Mouse (Mus musculus): ENCODE data around the gene Cdsn. TPM values are rescaled to one million over a fixed set of nuclear protein-coding genes. Genes with fewer than 3 reads are reported as not detected.

Gene Cdsn
- polyA plus RNA-seq, 1 experiment from 2014 or later = 0.40 TPM

DNA sequence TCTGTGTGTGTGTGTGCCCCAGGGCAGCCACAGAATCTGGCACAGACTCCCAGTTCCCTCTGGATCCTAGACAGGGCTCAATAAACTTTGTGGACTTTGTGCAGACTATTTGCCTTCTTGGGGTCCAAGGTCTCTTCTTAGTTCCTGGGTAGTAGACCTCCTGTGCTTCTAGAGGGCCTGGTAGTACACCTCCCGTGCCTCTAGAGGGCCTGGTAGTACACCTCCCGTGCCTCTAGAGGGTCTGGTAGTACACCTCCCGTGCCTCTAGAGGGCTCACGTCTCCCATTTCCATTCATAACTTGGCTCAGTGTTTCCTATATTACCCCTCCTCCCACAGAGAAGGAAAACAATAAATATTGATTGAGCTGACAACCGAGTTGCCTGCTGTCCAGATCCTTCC is 4.9 kb downstream of the Cdsn start:
- Histone ChIP-seq H3K4me2 (replicated peaks; ENCODE audit: low read depth) (peak overlapping the region; percentile 41; the same call in 1 of the 2 replicates), H3K27me3 (replicated peaks; ENCODE audit: control insufficient read depth, insufficient read depth, low read length) (no peaks in the 10 kb centered on the region), H3K9ac (ENCODE audit: low read depth, low read length) (no peak overlapping the region), H3K9me3 (ENCODE audit: control insufficient read depth) (no peaks in the 10 kb centered on the region), H3K4me3 (ENCODE audit: low read depth, low read length) (no peak overlapping the region), H3K27ac (ENCODE audit: low read depth, low read length) (peak overlapping the region; percentile 50; the same call in 1 of the 2 replicates), H3K36me3 (ENCODE audit: control insufficient read depth, insufficient read depth) (no peaks in the 10 kb centered on the region), H3K4me1 (replicated peaks; ENCODE audit: control insufficient read depth, insufficient read depth, low read length) (no peaks in the 10 kb centered on the region)
- WGBS = 12% methylated on average over 5 of the region's 5 CpGs
- ATAC-seq = peak; percentile 96
- peak; percentile 97 for TF ChIP-seq CTCF (IDR thresholded peaks at IDR 0.05; ENCODE audit: low read depth)

DNA sequence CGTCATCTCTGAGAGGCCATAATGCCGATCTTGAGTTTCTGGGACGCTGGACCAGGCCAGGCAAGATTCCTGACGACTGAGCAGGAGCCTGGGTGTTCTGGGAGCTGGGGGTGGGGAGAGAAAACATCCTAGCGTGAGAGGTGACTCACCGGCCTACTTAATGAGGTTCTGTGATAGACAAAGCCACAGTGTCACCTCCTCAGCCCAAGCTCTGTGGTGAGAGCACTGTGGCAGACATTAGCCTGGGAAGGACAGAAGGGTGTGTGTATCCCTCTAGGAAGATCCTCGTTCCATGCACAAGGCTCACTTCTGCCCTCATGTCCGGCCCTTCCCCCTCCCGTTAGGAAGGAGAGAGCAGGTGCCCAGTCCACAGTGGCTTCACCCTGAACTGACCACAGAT is 5.4 kb downstream of the Cdsn start:
- Histone ChIP-seq H3K9ac (ENCODE audit: low read depth, low read length) (no peak overlapping the region), H3K4me3 (ENCODE audit: low read depth, low read length) (no peak overlapping the region), H3K9me3 (ENCODE audit: control insufficient read depth) (no peaks in the 10 kb centered on the region), H3K36me3 (ENCODE audit: control insufficient read depth, insufficient read depth) (no peaks in the 10 kb centered on the region), H3K4me1 (replicated peaks; ENCODE audit: control insufficient read depth, insufficient read depth, low read length) (no peaks in the 10 kb centered on the region), H3K4me2 (replicated peaks; ENCODE audit: low read depth) (peak overlapping the region; percentile 41; the same call in 1 of the 2 replicates), H3K27me3 (replicated peaks; ENCODE audit: control insufficient read depth, insufficient read depth, low read length) (no peaks in the 10 kb centered on the region), H3K27ac (ENCODE audit: low read depth, low read length) (peak overlapping the region; percentile 50; the same call in 1 of the 2 replicates)
- TF ChIP-seq CTCF (IDR thresholded peaks at IDR 0.05; ENCODE audit: low read depth) = no peak
- 45% methylated on average over 9 of the region's 9 CpGs for WGBS
- ATAC-seq = peak; percentile 36

DNA sequence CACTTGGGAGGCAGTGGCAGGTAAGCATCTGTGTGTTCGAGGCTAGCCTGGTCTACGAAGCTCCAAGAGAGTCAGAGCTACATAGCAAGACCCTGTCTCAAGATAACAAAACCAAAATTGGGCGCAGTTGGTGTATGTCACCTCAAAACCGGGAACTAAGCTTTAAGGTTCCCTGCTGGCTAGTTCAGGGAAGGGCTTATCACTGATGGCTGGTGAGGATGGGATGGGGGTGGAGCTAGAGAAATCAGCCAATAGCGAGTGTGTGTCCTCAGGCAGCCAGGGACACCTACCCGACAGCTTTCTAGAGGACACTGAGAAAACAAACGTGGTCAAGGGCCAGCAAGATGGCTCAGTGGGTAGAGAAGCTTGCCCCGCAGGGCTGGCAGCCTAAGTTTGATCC is 6.3 kb downstream of the Cdsn start:
- WGBS = 55% methylated on average over 8 of the region's 8 CpGs
- no peaks in the 10 kb centered on the region for H3K27me3 ChIP-seq (replicated peaks; ENCODE audit: control insufficient read depth, insufficient read depth, low read length)
- no peak overlapping the region for H3K4me3 ChIP-seq (ENCODE audit: low read depth, low read length)
- H3K4me2 ChIP-seq (replicated peaks; ENCODE audit: low read depth) = no peak overlapping the region
- no peak for TF ChIP-seq CTCF (IDR thresholded peaks at IDR 0.05; ENCODE audit: low read depth)
- ATAC-seq = no peak
- no peaks in the 10 kb centered on the region for H3K9me3 ChIP-seq (ENCODE audit: control insufficient read depth)
- H3K36me3 ChIP-seq (ENCODE audit: control insufficient read depth, insufficient read depth) = no peaks in the 10 kb centered on the region
- no peaks in the 10 kb centered on the region for H3K4me1 ChIP-seq (replicated peaks; ENCODE audit: control insufficient read depth, insufficient read depth, low read length)
- no peak overlapping the region for H3K9ac ChIP-seq (ENCODE audit: low read depth, low read length)
- H3K27ac ChIP-seq (ENCODE audit: low read depth, low read length) = no peak overlapping the region

DNA sequence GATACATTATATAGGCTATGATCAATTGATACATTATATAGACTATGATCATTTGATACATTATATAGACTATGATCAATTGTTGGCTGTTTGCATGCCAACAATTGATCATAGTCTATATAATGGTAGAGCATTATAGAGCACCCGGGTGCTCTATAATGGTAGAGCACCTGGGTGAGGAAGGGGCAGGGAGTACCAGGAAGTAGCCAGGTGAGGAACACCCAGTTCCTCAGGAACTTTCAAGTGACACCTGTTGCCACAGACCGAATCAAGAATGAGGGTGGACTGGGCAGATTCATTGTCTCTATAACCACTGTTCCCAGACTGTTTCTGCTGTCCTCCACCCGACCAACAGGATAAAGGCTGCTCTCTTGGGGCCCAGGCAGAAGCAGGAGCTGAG is 15.2 kb downstream of the Cdsn start, which contains the start of gene 2300002M23Rik:
Gene 2300002M23Rik, plus strand, starts transcription at position 301 of the 400 bp plus-strand sequence.
- H3K4me2 ChIP-seq (replicated peaks; ENCODE audit: low read depth) = no peak within 1 kb of the TSS
- no peak for TF ChIP-seq CTCF (IDR thresholded peaks at IDR 0.05; ENCODE audit: low read depth)
- no peaks in the 10 kb centered on the region for H3K36me3 ChIP-seq (ENCODE audit: control insufficient read depth, insufficient read depth)
- no peak within 1 kb of the TSS for H3K27ac ChIP-seq (ENCODE audit: low read depth, low read length)
- 49% methylated on average over 3 of the region's 3 CpGs for WGBS
- H3K4me1 ChIP-seq (replicated peaks; ENCODE audit: control insufficient read depth, insufficient read depth, low read length) = 0 out of 2 replicates have a peak, but pooled peaks cover 3% of the 10 kb centered on the region
- no peak for ATAC-seq
- no peak within 1 kb of the TSS for H3K4me3 ChIP-seq (ENCODE audit: low read depth, low read length)
- H3K27me3 ChIP-seq (replicated peaks; ENCODE audit: control insufficient read depth, insufficient read depth, low read length) = peaks cover 12% of the 10 kb centered on the region; the same call in 1 of the 2 replicates
- H3K9me3 ChIP-seq (ENCODE audit: control insufficient read depth) = no peaks in the 10 kb centered on the region
- H3K9ac ChIP-seq (ENCODE audit: low read depth, low read length) = no peak within 1 kb of the TSS

DNA sequence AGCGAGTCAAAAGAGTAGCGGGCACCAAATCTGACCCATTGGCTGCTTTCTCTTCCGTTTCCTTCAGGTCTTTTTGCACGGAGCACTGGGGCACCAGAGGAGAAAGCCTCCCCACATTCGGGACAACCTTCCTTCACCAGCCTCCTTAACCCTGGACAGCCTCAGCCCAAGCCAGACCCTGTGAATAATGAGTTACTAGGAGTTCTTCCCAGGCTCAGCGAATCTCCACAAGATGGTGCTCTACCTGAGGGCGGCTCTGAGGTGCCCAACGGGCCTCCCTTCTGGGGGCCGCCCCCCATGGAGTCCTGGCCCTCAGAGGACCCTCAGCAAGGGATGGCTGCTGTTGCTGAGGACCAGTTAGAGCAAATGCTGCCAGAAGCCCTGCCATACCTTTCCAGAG is 15.8 kb downstream of the Cdsn start:
- no peak overlapping the region for H3K9ac ChIP-seq (ENCODE audit: low read depth, low read length)
- H3K4me2 ChIP-seq (replicated peaks; ENCODE audit: low read depth) = no peak overlapping the region
- H3K27me3 ChIP-seq (replicated peaks; ENCODE audit: control insufficient read depth, insufficient read depth, low read length) = peaks cover 12% of the 10 kb centered on the region; the same call in 1 of the 2 replicates
- TF ChIP-seq CTCF (IDR thresholded peaks at IDR 0.05; ENCODE audit: low read depth) = 0 out of 2 replicates have a peak, but pooled peaks have one; percentile 12
- no peak overlapping the region for H3K4me3 ChIP-seq (ENCODE audit: low read depth, low read length)
- H3K4me1 ChIP-seq (replicated peaks; ENCODE audit: control insufficient read depth, insufficient read depth, low read length) = 0 out of 2 replicates have a peak, but pooled peaks cover 3% of the 10 kb centered on the region
- no peak overlapping the region for H3K27ac ChIP-seq (ENCODE audit: low read depth, low read length)
- no peaks in the 10 kb centered on the region for H3K9me3 ChIP-seq (ENCODE audit: control insufficient read depth)
- WGBS = 24% methylated on average over 9 of the region's 9 CpGs
- ATAC-seq = no peak
- no peaks in the 10 kb centered on the region for H3K36me3 ChIP-seq (ENCODE audit: control insufficient read depth, insufficient read depth)

DNA sequence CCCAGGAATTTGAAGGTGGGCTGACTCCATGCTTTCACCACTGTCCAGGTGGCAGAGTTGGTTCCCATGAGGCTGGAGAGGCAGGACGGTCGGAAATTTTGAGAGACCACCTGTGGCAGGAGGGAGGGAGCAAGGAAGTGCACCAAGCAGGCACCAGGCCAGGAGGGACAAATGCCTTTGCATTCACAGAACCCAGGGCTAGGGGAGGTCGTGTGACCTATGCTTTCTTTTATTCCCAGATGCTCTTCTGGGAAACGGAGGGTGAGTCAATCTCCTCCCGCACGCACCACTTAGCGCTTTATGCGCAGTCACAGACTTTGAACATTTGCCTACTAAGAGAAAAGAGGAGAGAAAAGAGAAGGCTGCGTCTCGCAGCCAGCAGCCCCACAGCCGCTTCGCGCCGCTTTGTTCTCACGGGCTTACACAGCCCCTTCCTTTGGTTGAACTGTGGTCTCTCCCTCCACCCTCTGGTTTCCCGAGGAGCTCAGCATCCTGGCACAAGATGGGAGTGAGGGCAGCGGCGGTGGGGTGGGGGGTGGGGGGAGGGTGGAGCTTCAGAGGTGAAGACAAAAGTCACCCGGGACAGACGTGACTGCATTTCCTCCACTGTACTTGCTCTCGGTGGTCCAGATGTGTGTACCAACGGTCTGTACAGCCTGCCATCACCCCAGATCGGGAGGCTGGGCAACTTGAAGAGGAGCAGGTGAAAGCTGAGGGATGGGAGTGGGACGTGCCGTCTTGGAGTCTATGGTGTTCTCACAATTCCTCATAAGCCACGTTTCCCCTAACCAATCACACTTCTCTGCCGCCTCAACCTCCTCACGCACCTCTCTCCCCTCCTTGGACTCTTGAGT is 17.4 kb downstream of the Cdsn start:
- Histone ChIP-seq H3K27ac (ENCODE audit: low read depth, low read length) (no peak overlapping the region), H3K4me1 (replicated peaks; ENCODE audit: control insufficient read depth, insufficient read depth, low read length) (0 out of 2 replicates have a peak, but pooled peaks cover 3% of the 10 kb centered on the region), H3K4me3 (ENCODE audit: low read depth, low read length) (no peak overlapping the region), H3K9ac (ENCODE audit: low read depth, low read length) (peak overlapping the region; percentile 8; the same call in 1 of the 2 replicates), H3K36me3 (ENCODE audit: control insufficient read depth, insufficient read depth) (no peaks in the 10 kb centered on the region), H3K27me3 (replicated peaks; ENCODE audit: control insufficient read depth, insufficient read depth, low read length) (peaks cover 12% of the 10 kb centered on the region; the same call in 1 of the 2 replicates), H3K9me3 (ENCODE audit: control insufficient read depth) (no peaks in the 10 kb centered on the region), H3K4me2 (replicated peaks; ENCODE audit: low read depth) (peak overlapping the region; percentile 49)
- no peak for TF ChIP-seq CTCF (IDR thresholded peaks at IDR 0.05; ENCODE audit: low read depth)
- WGBS = 14% methylated on average over 28 of the region's 28 CpGs
- no peak for ATAC-seq

Data from intestine, postnatal 0 days (tissue).